Mouse (Mus musculus) layer of hippocampus, postnatal 10 days (tissue): ENCODE results near the gene Col18a1. TPM values are rescaled to one million over a fixed set of nuclear protein-coding genes. Genes with fewer than 3 reads are reported as not detected.

ENCODE experiments used
- DNase-seq, 2 experiments: peaks; one replicate each; pipeline ENCODE4 v3.0.0; 2021; ENCODE audit warnings: low spot score in 2 of 2
- long read RNA-seq: library from polyadenylated mRNA; stranded (forward); transcript quantifications from one replicate; pipeline ENCODE4 v2.0.0, GENCODE M21; 2023
- total RNA-seq, 2 experiments: library from RNA; stranded (reverse); gene quantifications; 2 replicates each; pipeline ENCODE4 v1.2.3; 2021

Gene Col18a1
- total RNA-seq: 10 to 100 TPM; 13.0 to 13.5 TPM
- long read RNA-seq, full-length matches to known transcripts: 1 of 12 reads
- long read RNA-seq, partial matches to known transcripts: 3 of 12 reads
- long read RNA-seq, other reads (novel, unspliced or antisense): 8 of 12 reads

DNA sequence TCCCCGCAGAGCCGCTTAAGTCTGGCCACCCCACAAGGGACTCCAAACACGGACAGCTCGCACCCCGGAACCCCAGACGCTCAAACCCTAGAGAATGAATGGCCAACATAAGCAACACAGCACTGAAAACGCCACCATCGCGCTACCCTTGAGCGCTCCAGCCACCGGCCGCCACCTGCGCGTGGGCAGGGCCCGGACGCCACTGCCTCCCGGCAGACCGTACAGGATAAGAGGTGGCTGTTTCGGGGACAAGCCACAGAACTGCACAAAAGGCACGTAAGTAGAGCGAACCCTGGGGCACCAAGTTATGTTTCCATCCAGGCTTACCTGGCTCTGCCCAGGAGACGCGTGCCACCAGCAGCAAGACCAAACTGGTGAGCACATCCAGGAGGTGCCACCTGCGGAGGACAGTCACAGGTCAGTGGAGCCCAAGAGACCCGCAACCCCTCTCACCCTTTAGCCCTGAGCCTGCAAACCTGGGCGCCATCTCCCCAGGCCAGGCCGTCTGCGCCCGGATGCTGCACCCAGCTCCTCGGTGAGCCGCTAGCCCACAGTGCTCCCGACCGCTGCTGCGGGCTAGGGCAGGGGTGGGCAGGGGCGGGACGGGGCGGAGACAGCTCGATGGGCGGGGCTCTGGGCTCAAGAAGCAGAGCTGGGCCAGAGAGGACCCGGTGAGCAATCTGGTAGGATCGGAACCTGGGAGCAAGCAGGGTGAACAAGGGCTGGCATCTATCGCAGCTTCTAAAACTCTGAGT, at the start of gene Col18a1:
Col18a1 (minus strand) TSS at position 586 of the 755 bp plus-strand sequence.
- no peak for DNase-seq

GRCm38 (mm10) chr10:77215641-77216040, 49.3 kb upstream of the Col18a1 start:
- no peak for DNase-seq

DNA sequence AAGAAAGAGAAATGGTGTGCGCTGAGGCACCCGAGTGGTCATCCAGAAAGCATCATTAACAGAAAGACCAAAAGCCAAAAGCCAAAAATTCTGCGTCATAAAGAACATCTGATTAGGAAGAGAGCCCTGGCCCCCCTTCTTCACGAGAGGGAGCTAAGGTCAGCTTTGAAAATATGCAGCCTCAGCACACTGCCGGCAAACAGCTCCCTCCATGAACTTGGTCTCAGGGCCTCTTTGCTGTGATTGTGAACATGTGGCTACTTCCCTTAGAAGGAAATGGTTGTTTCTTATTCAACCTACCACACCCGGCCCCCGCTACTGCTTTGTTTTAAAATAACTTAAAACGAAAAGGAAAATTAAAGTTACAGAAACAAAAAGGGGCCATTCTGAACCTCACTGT, 48.2 kb upstream of the Col18a1 start:
- no peak for DNase-seq

DNA sequence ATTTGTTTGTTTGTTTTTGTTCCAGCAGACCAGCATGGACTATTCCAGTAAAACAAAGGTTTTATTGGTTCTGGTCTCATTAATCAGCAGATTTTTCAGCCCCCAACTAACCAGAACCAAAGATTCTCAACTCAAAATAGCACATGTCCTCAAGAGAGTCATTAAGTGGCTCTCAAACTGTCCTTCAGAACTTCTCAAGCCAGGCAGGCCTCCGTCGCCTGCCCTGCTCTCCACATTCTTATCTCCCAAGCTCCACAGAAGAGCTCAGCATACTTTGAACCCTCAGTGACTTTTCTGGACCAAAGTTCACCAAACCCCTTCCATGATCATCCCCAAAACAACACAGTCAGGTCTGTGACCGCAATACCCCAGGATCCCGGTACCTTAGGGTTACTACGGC, 47.1 kb upstream of the Col18a1 start:
- DNase-seq: no peak

DNA sequence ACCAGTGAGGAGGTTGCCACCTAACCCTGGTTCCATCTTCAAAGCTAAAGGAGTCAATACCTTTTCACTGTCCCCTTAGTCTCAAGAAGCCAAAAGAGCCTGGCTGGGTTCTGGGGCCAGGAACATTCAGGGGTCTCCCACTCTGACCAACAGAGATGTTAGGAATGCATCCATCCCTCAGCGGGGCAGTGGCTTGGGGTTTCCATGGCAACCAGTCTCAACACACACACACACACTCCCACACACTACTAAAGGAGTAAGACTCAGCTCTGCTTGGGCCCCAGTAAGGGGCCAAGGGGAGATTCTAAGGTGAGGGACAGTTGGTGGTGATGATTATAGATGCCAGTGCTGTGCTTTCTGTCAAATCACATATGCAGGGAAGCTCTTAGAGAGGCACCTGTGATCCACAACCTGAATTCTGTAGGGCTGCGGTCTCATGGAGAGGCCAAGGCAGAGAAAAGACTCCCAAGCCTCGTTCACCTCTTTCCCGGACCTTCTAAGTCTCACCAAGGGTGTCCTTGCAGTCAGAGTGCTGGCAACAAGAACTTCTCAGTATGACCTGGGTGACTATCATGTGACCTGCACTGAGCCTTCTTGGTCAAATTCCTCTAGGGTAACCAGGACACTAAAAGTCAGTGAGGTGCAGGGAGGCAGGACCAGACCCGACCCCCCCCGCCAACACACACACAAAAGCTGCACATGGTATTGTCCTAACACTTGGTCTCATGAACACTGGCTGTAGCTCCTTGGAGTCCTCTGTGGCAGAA, 46.2 kb upstream of the Col18a1 start:
- no peak for DNase-seq

DNA sequence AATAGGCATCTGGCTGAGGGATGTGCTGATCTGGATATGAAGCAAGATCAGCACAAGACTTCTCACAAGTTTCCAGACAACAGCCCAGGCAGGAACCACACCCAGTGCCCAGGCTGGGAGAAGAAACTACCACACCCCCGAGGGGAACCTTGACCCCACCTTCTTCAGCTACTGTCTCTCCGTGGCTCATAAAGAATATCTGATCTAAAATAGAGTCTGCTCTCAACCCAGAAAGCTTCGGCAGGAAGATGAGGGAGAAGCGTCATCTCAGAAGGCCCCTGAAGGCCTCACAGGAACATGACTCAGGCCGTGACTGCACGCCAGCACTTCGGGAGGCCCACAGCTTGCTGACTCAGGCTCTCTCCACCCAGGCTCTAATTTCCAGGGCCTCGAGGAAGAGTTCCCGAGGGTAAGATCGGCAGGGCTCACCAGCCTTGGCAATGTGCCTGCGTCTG, 44.8 kb upstream of the Col18a1 start:
- DNase-seq: no peak

- DNase-seq: no peak
Observed at GRCm38 (mm10) chr10:77210666-77211065, 44.3 kb upstream of the Col18a1 start.

- no peak for DNase-seq
Observed at GRCm38 (mm10) chr10:77209261-77209660, 42.9 kb upstream of the Col18a1 start.

DNA sequence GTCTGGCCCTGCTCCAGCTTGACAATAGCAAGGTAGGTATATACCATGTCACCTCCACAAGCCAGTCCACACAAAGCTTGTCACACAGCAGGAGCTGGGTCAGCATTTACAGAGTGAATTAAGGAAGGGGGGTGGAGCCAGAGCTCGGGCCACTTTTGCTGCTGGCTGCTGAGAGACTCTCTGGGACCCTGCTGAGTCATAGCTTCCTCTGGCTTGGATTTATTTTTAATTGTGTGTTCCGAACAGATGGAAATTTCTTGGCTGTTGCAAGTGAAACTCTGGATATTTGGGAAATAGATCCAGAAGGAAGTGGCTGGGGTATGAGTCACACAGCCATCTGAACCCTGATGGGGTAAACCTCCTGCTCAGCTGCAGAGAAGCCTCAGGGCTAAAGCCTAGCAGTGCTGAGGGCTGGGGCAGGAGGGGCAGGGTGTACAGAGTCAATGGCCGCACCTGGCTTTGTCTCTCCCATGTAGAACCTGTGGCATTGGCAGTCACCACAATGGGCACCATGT, 40.3 kb upstream of the Col18a1 start:
- peak in 1 of 2 experiments; percentile 16 for DNase-seq

DNA sequence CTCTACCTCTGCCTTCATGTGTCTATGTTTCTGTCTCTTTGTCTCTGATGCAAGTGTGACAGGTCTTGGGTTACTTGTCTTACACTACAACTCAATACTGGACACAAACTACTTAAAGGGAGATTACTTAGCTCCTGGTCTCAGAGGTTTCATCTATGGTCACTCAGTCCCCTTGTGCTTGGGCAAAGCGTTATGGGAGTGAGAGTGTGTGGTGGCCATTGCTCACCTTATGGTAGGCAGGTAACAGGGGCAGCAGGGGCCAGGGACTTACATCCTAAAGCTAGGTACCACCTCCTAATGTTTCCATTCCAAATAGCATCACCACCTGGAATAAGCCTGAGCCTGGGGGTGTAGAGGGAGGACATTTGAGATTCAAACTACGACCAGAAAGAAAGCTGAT, 39.8 kb upstream of the Col18a1 start:
- DNase-seq: no peak

DNA sequence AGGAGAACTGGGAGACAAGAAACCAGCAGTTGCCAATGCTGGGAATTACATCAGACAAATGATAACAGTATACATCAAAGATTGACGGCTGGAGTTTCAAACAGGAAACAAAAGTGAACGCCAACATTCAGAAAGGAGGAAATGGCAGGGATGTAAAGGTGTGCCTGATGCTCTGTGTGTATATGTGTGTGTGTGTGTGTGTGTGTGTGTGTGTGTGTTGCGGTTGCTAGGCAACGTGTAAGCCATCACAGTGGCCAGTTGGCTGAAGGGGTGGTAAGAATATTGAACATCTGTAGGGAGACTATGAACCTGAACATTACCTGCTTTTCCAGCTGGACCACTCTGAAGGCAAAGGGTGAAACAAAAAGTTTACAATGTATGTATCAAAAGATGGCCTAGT, 37.6 kb upstream of the Col18a1 start:
- DNase-seq: no peak

DNA sequence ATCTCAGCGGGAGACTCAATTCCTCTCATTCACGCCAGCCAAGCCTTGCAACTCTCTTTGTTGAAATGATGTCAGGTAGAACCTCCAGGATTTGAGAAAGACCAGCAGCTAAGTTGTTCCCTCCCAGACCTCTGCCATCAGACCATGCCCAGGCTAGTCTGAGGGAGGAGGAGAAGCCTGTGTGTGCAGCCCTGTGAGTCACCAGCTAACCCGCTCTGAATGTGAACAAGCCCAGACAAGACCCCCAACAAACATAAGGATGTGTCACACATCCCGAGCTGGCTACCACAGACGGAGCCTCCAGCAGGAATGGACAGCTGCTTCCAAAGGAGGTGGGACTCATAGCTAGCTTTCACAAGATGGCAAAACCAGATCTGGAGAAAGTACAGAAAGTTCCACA, 35.6 kb upstream of the Col18a1 start:
- DNase-seq: peak in 1 of 2 experiments; percentile 14

- DNase-seq: no peak
Observed at GRCm38 (mm10) chr10:77200295-77200694, 33.9 kb upstream of the Col18a1 start.

GRCm38 (mm10) chr10:77199229-77199628, 32.9 kb upstream of the Col18a1 start:
- DNase-seq: no peak

GRCm38 (mm10) chr10:77197469-77198209, 31.3 kb upstream of the Col18a1 start:
- no peak for DNase-seq

- no peak for DNase-seq
Observed at GRCm38 (mm10) chr10:77196676-77197075, 30.3 kb upstream of the Col18a1 start.

GRCm38 (mm10) chr10:77196115-77196514, 29.8 kb upstream of the Col18a1 start:
- no peak for DNase-seq

DNA sequence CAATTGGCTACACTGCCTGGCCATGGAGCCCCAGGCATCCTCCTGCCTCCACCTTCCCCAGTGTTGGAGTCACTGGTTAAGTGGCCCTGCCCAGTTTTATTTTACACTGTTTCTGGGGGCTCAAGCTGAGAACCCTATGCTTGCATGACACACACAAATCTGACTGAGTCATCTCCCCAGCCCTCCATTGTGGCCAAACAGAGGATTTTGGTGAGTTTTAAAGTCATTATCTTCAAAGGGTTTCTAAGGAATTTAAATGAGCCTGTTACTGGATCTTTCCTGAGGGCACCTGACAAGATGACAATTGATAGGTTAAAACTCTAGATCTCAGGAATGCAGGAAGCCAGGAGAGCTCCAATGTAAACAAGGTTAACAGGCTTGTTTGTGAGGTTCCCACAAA, 27.1 kb upstream of the Col18a1 start:
- no peak for DNase-seq

GRCm38 (mm10) chr10:77192745-77193144, 26.4 kb upstream of the Col18a1 start:
- DNase-seq: no peak

DNA sequence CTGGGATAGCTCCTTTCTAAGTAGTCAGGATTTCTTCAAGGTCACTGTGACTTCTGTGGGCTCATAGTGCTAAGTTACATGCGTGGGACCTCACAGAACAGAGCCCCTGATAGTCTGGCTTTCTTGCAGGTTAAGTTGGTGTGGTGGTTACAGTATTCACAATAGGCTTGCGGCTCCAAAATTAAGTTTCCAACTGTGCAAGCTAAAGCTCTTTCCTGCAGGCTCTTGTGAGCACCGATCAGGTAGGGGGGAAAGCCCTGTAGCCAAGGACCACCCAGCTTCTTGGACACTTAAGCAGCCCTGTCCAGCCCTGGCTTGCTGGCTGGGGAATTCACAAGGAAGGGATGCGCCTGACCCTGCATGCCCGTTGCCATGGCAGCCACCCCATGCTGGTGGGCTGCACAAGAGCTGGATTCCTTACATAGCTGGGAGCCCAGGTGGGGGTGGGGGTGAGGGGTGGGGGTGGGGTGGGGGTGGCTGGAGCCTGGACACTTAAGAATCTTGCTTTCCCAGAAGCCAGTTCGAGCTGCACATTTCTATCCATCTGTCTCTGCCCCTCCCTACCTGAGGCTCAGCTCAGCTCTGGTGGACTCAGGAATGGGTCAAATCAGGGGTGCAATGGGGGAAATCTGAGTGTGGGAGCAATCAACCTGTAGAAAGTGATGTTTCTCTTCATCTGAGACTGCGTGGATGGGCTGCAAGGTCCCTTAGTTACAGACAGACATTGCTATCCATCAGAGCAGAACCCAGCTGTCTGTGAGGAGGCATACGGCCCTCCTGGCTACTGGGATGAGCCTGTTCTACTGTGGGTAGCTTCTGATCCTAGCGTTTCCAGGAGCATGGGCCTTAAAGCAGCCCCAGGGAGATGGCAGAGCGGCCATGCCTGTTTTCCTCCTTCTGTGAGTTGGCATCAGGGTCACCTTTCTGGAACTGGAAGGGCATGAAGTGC, 24.9 kb upstream of the Col18a1 start:
- no peak for DNase-seq
